Mouse (Mus musculus): ENCODE results near the gene Ptgs2.

GRCm38 (mm10) chr1:150141939-150142338, 42.1 kb downstream of the Ptgs2 start:
- TF ChIP-seq POLR2A (IDR thresholded peaks at IDR 0.05; ENCODE audit: low read depth, low read length) (no peak), CTCF (IDR thresholded peaks at IDR 0.05; ENCODE audit: borderline replicate concordance, insufficient read depth, low read length) (no peak)
